In genomic region chr15:95823383-95824306, GRCm38 (mm10) we compare ENCODE assay signal across 27 mouse cellular contexts. TPM values are rescaled to one million over a fixed set of nuclear protein-coding genes. Genes with fewer than 3 reads are reported as not detected.
A peak's percentile ranks its signal among the peaks of the same experiment; 100 is the strongest.
DNase-seq lines count a peak whose midpoint lies in the region; ATAC-seq and TF ChIP-seq lines count a peak whose summit lies in the region.
"Had no signal": no experiment of that assay in that cellular context is flagged by ENCODE, and none has a peak within 500 bp of the region (broad histone marks: within the 10 kb centered on the region; RNA-seq: fewer than 3 reads in every experiment).

No protein-coding gene starts in this region.

- H3K79me2 ChIP-seq in MEL (ENCODE audit: control insufficient read depth, insufficient read depth, low read length, poor library complexity) (peaks cover 73% of the 10 kb centered on the region), macrophage (ENCODE audit: inconsistent target) (peaks cover 84% of the 10 kb centered on the region)

- 76% methylated on average over 13 of the region's 13 CpGs for WGBS in kidney, embryonic 16.5 days
- 91% methylated on average over 13 of the region's 13 CpGs for WGBS in macrophage (ENCODE audit: missing documents)
- WGBS in forebrain, embryonic 12.5 days = 92% methylated on average over 13 of the region's 13 CpGs

- H3K4me2 ChIP-seq in kidney, embryonic 16.5 days (replicated peaks; ENCODE audit: low read depth, low read length) = no peak overlapping the region
- H3K4me2 ChIP-seq in forebrain, embryonic 12.5 days = no peak overlapping the region
- H3K4me2 ChIP-seq: forebrain, embryonic 15.5 days; heart, embryonic 11.5 days; hindbrain, embryonic 13.5 days; limb, embryonic 13.5 days; liver, embryonic 13.5 days; lung, embryonic 15.5 days; midbrain, embryonic 13.5 days; stomach, embryonic 15.5 days had no signal

- no peaks in the 10 kb centered on the region for H3K9me3 ChIP-seq in kidney, embryonic 16.5 days (ENCODE audit: low read length)
- no peaks in the 10 kb centered on the region for H3K9me3 ChIP-seq in MEL (replicated peaks; ENCODE audit: insufficient read depth, low read length)
- H3K9me3 ChIP-seq in forebrain, embryonic 12.5 days = no peaks in the 10 kb centered on the region
- H3K9me3 ChIP-seq: forebrain, embryonic 15.5 days; hindbrain, embryonic 13.5 days; limb, embryonic 13.5 days; liver, embryonic 13.5 days; lung, embryonic 15.5 days; midbrain, embryonic 13.5 days; stomach, embryonic 15.5 days had no signal

- intact Hi-C loops in gastrocnemius, adult 2 months (cut with DNase I) = no loop called here

- no peak for DNase-seq in gastrocnemius, adult 2 months
- DNase-seq in gastrocnemius, postnatal 10 days = no peak
- no peak for DNase-seq in kidney, adult 9 months
- DNase-seq in MEL (ENCODE audit: low read depth, low spot score) = no peak
- DNase-seq: adrenal gland, postnatal 14 days; B cell, adult 2 months; cerebellum, adult 11-12 months; cerebellum, postnatal 36 days; heart, postnatal 14 days; layer of hippocampus, postnatal 36 days; liver, embryonic 13.5 days; lung, postnatal 4 days; spleen, adult 18-20 months; thymus, adult 18-20 months had no signal

- no peak for TF ChIP-seq EP300 in MEL (IDR thresholded peaks at IDR 0.05; ENCODE audit: low read depth in 1 of 2, low read length in 2 of 2)

- peak overlapping the region; percentile 32 for H3K27ac ChIP-seq in gastrocnemius, adult 2 months
- peak overlapping the region; percentile 57 for H3K27ac ChIP-seq in kidney, embryonic 16.5 days (ENCODE audit: low read length)
- no peak overlapping the region for H3K27ac ChIP-seq in MEL (ENCODE audit: control insufficient read depth, low read depth, low read length)
- H3K27ac ChIP-seq in macrophage = peak overlapping the region; percentile 28
- H3K27ac ChIP-seq in forebrain, embryonic 12.5 days = no peak overlapping the region
- H3K27ac ChIP-seq: forebrain, embryonic 15.5 days; hindbrain, embryonic 13.5 days; limb, embryonic 13.5 days; liver, embryonic 13.5 days; lung, embryonic 15.5 days; midbrain, embryonic 13.5 days; stomach, embryonic 15.5 days had no signal

- peaks cover 4% of the 10 kb centered on the region; the same call in 1 of the 2 replicates for H3K36me3 ChIP-seq in kidney, embryonic 16.5 days (ENCODE audit: insufficient read depth, low read length)
- H3K36me3 ChIP-seq in MEL (ENCODE audit: control insufficient read depth in 1 of 2, insufficient read depth in 2 of 2, low read length in 2 of 2) (peaks cover 0 to 57% of the 10 kb centered on the region in 2 experiments; a peak in 2 of 4 replicates), macrophage (ENCODE audit: inconsistent target) (no peaks in the 10 kb centered on the region)
- H3K36me3 ChIP-seq in forebrain, embryonic 12.5 days (replicated peaks) = peaks cover 7% of the 10 kb centered on the region; the same call in 1 of the 2 replicates
- H3K36me3 ChIP-seq: forebrain, embryonic 15.5 days; lung, embryonic 15.5 days; stomach, embryonic 15.5 days had no signal

- H3K27me3 ChIP-seq in kidney, embryonic 16.5 days (ENCODE audit: insufficient read depth, low read length) = no peaks in the 10 kb centered on the region
- no peaks in the 10 kb centered on the region for H3K27me3 ChIP-seq in MEL (ENCODE audit: control insufficient read depth in 1 of 2, insufficient read depth in 2 of 2, low read length in 2 of 2)
- no peaks in the 10 kb centered on the region for H3K27me3 ChIP-seq in forebrain, embryonic 12.5 days
- H3K27me3 ChIP-seq: forebrain, embryonic 15.5 days; hindbrain, embryonic 13.5 days; limb, embryonic 13.5 days; liver, embryonic 13.5 days; lung, embryonic 15.5 days; midbrain, embryonic 13.5 days; stomach, embryonic 15.5 days had no signal

- ATAC-seq in kidney, embryonic 16.5 days (ENCODE audit: low FRiP score, low TSS enrichment) = no peak
- ATAC-seq in forebrain, embryonic 12.5 days (ENCODE audit: low FRiP score) = no peak
- no peak for ATAC-seq in erythroblast, adult 5-6 weeks (replicated peaks; ENCODE audit: low FRiP score, poor library complexity, severe bottlenecking)
- ATAC-seq: activated CD4-positive, CD25-positive, alpha-beta regulatory T cell, adult 4 months; forebrain, embryonic 15.5 days; inflammation-experienced regulatory T-cells, adult 6 months; midbrain, embryonic 13.5 days had no signal

- TF ChIP-seq CTCF in gastrocnemius, adult 2 months (IDR thresholded peaks at IDR 0.05) = no peak
- TF ChIP-seq CTCF in MEL (IDR thresholded peaks at IDR 0.05 in 2 of 3, conservative IDR thresholded peaks at IDR 0.05 in 1 of 3; ENCODE audit: control insufficient read depth in 1 of 3, insufficient read depth in 1 of 3, low read depth in 2 of 3, low read length in 3 of 3, poor library complexity in 1 of 3, severe bottlenecking in 1 of 3) = no peak

- peaks cover 33% of the 10 kb centered on the region for H3K4me1 ChIP-seq in kidney, embryonic 16.5 days (ENCODE audit: insufficient read depth, low read length)
- no peaks in the 10 kb centered on the region for H3K4me1 ChIP-seq in MEL (ENCODE audit: control insufficient read depth in 1 of 2, insufficient read depth in 2 of 2, low read length in 2 of 2)
- H3K4me1 ChIP-seq in forebrain, embryonic 12.5 days = peaks cover 18% of the 10 kb centered on the region

- no peak for TF ChIP-seq RAD21 in MEL (IDR thresholded peaks at IDR 0.05; ENCODE audit: low read depth, low read length)

- no peak; a peak in 1 of 4 replicates for TF ChIP-seq POLR2A in MEL (IDR thresholded peaks at IDR 0.05; ENCODE audit: control insufficient read depth in 1 of 2, insufficient read depth in 1 of 2, low read depth in 1 of 2, low read length in 2 of 2, poor library complexity in 1 of 2)

- no peak overlapping the region for H3K4me3 ChIP-seq in gastrocnemius, adult 2 months
- no peak overlapping the region for H3K4me3 ChIP-seq in kidney, embryonic 16.5 days (ENCODE audit: low read length)
- H3K4me3 ChIP-seq in MEL (ENCODE audit: control insufficient read depth in 1 of 2, insufficient read depth in 1 of 2, low read depth in 2 of 2, low read length in 2 of 2) = no peak overlapping the region
- H3K4me3 ChIP-seq in macrophage (ENCODE audit: inconsistent target) = no peak overlapping the region
- no peak overlapping the region for H3K4me3 ChIP-seq in forebrain, embryonic 12.5 days (replicated peaks)
- H3K4me3 ChIP-seq: forebrain, embryonic 15.5 days; hindbrain, embryonic 13.5 days; limb, embryonic 13.5 days; liver, embryonic 13.5 days; lung, embryonic 15.5 days; midbrain, embryonic 13.5 days; stomach, embryonic 15.5 days had no signal

- no peak overlapping the region for H3K9ac ChIP-seq in kidney, embryonic 16.5 days (replicated peaks; ENCODE audit: low read length)
- no peak overlapping the region for H3K9ac ChIP-seq in MEL (ENCODE audit: control insufficient read depth, low read depth, low read length, poor library complexity, severe bottlenecking)
- no peak overlapping the region for H3K9ac ChIP-seq in forebrain, embryonic 12.5 days
- H3K9ac ChIP-seq: forebrain, embryonic 15.5 days; hindbrain, embryonic 13.5 days; limb, embryonic 13.5 days; liver, embryonic 13.5 days; lung, embryonic 15.5 days; midbrain, embryonic 13.5 days; stomach, embryonic 15.5 days had no signal

TF ChIP-seq in MEL, 35 proteins besides CTCF, POLR2A, EP300 and RAD21:
- no peak for TF ChIP-seq ELF1 (IDR thresholded peaks at IDR 0.05; ENCODE audit: low read depth, low read length)
- no peak for TF ChIP-seq HCFC1 (IDR thresholded peaks at IDR 0.05; ENCODE audit: low read depth, low read length)
- 0 out of 4 replicates have a peak, but pooled peaks of 1 of the 2 experiments have one; percentile 9 for TF ChIP-seq USF2 (IDR thresholded peaks at IDR 0.05; ENCODE audit: borderline replicate concordance in 1 of 2, insufficient read depth in 1 of 2, low read depth in 1 of 2, low read length in 2 of 2)
- TF ChIP-seq UBTF (IDR thresholded peaks at IDR 0.05; ENCODE audit: borderline replicate concordance, insufficient read depth, low read depth, low read length) = no peak
- TF ChIP-seq ZNF384 (IDR thresholded peaks at IDR 0.05; ENCODE audit: low read depth, low read length) = no peak
- TF ChIP-seq NELFE (IDR thresholded peaks at IDR 0.05; ENCODE audit: low read depth, low read length) = no peak
- 0 out of 2 replicates have a peak, but pooled peaks have one; percentile 18 for TF ChIP-seq TBP (IDR thresholded peaks at IDR 0.05; ENCODE audit: low read depth, low read length)
- peak; percentile 46; the same call in 1 of the 2 replicates for TF ChIP-seq GATA1 (IDR thresholded peaks at IDR 0.05; ENCODE audit: low read depth, low read length)

RNA-seq across cellular contexts. Expression of gene Ano6, which starts 33.0 kb away (rescaled TPM):
- total RNA-seq in gastrocnemius, adult 2 months (2021) = 10 to 100 TPM; 48.6 to 51.2 TPM
- 10 to 100 TPM; 64.8 to 76.4 TPM for total RNA-seq in gastrocnemius, postnatal 10 days (2021)
- 54.4 and 67.2 TPM in 2 replicates for polyA plus RNA-seq in kidney, embryonic 16.5 days (2015; fragmentation: Nextera tagmentation; extraction: Ambion mirVana)
- total RNA-seq in MEL (2012; rRNA removed) = 66.6 and 69.4 TPM in 2 replicates
- polyA plus RNA-seq in MEL (2012; ENCODE audit: insufficient read depth in 1 of 2, insufficient read length in 2 of 2, low read depth in 1 of 2, low replicate concordance in 2 of 2, missing spikeins in 1 of 2) (10 to 100 TPM; 54.8 to 61.4 TPM), macrophage (2018) (71.9 to 124 TPM (median 74.2 TPM) in 3 replicates)
- 100 to 1,000 TPM; 179 to 920 (median 223) TPM for total RNA-seq in macrophage (2018; cell fraction: chromatin; rRNA removed)
- total RNA-seq in macrophage (2018; cell fraction: cytosol; rRNA removed) = 100 to 1,000 TPM in 10 of 26 experiments, 10 to 100 TPM in 16; 54.7 to 124 (median 86.7) TPM
- total RNA-seq in macrophage (2018; cell fraction: nucleus; rRNA removed) = 100 to 1,000 TPM; 107 to 458 (median 178) TPM
- 34.6 and 36.3 TPM in 2 replicates for polyA plus RNA-seq in forebrain, embryonic 12.5 days (2016; fragmentation: Nextera tagmentation; extraction: Ambion mirVana)
- 9.6 and 16.7 TPM in 2 replicates for total RNA-seq in erythroblast, adult 5-6 weeks (2015; ENCODE audit: low replicate concordance)
- 20.5 and 25.9 TPM in 2 replicates for total RNA-seq in erythroblast, adult 5-6 weeks (2017; ENCODE audit: low replicate concordance)

Comparison
In these comparisons a context has a peak if more than half of its experiments do, and no peak if none do; other contexts are left out.
1. H3K27ac ChIP-seq: peak in gastrocnemius, adult 2 months (single experiment), kidney, embryonic 16.5 days (single experiment) and macrophage (single experiment); none in MEL (single experiment) and forebrain, embryonic 12.5 days (single experiment).